Mouse (Mus musculus): ENCODE results near the gene Fsd1l. TPM values are rescaled to one million over a fixed set of nuclear protein-coding genes. Genes with fewer than 3 reads are reported as not detected.

Fsd1l gene
- 10 to 100 TPM in 1 of 3 experiments, 1 to 10 TPM in 2; 3.8 to 12.0 (median 7.0) TPM for polyA plus RNA-seq (2017; shearing (Covaris generic))

- peak; percentile 56 for ATAC-seq
Observed at GRCm38 (mm10) chr4:53631316-53632010, at the start of gene Fsd1l. Gene Fsd1l (plus strand): TSS chr4:53631471.

GRCm38 (mm10) chr4:53587676-53588075 lies 43.6 kb upstream of the Fsd1l start:
- no peak for ATAC-seq

GRCm38 (mm10) chr4:53588936-53589335 lies 42.3 kb upstream of the Fsd1l start:
- no peak for ATAC-seq

GRCm38 (mm10) chr4:53589466-53589865 lies 41.8 kb upstream of the Fsd1l start:
- no peak for ATAC-seq

- ATAC-seq, result no peak
Observed at GRCm38 (mm10) chr4:53590163-53590562, 41.1 kb upstream of the Fsd1l start.

GRCm38 (mm10) chr4:53590691-53591447 lies 40.4 kb upstream of the Fsd1l start:
- ATAC-seq, result no peak

- no peak for ATAC-seq
Observed at GRCm38 (mm10) chr4:53591536-53591935, 39.7 kb upstream of the Fsd1l start.

- no peak for ATAC-seq
Observed at GRCm38 (mm10) chr4:53591941-53592340, 39.3 kb upstream of the Fsd1l start.

- no peak for ATAC-seq
Observed at GRCm38 (mm10) chr4:53592386-53592785, 38.9 kb upstream of the Fsd1l start.

- peak; percentile 35 for ATAC-seq
Observed at GRCm38 (mm10) chr4:53594204-53594603, 37.1 kb upstream of the Fsd1l start.

- ATAC-seq, result no peak
Observed at GRCm38 (mm10) chr4:53595246-53596062, 35.8 kb upstream of the Fsd1l start.

- ATAC-seq, result no peak
Observed at GRCm38 (mm10) chr4:53596063-53596895, 35.0 kb upstream of the Fsd1l start.

GRCm38 (mm10) chr4:53600462-53600861 lies 30.8 kb upstream of the Fsd1l start:
- peak; percentile 32 for ATAC-seq

GRCm38 (mm10) chr4:53614576-53615225 lies 16.6 kb upstream of the Fsd1l start:
- no peak for ATAC-seq

- no peak for ATAC-seq
Observed at GRCm38 (mm10) chr4:53617968-53618367, 13.3 kb upstream of the Fsd1l start.

- ATAC-seq, result no peak
Observed at GRCm38 (mm10) chr4:53620104-53620503, 11.2 kb upstream of the Fsd1l start.

- no peak for ATAC-seq
Observed at GRCm38 (mm10) chr4:53621084-53621483, 10.2 kb upstream of the Fsd1l start.

- ATAC-seq, result no peak
Observed at GRCm38 (mm10) chr4:53621490-53621889, 9.8 kb upstream of the Fsd1l start.

GRCm38 (mm10) chr4:53623711-53624110 lies 7.6 kb upstream of the Fsd1l start:
- ATAC-seq, result no peak

GRCm38 (mm10) chr4:53624816-53625215 lies 6.5 kb upstream of the Fsd1l start:
- no peak for ATAC-seq

- no peak for ATAC-seq
Observed at GRCm38 (mm10) chr4:53625263-53625662, 6.0 kb upstream of the Fsd1l start.

GRCm38 (mm10) chr4:53628924-53629323 lies 2.3 kb upstream of the Fsd1l start:
- ATAC-seq, result no peak
